Mouse (Mus musculus) kidney, adult 18-20 months (tissue): Measurements from ENCODE around the gene Vmn2r5.
"Not testable (repeated sequence)": the region's sequence is repeated elsewhere in the genome, so short reads cannot be mapped to it uniquely, and the experiment has no call there.

Experiments used
- DNase-seq: peaks from one replicate; pipeline ENCODE4 v3.0.0; 2021

The Vmn2r5 gene

GRCm38 (mm10) chr3:64509742-64510141 lies at the start of gene Vmn2r5:
Vmn2r5 (minus strand) TSS chr3:64509842.
- not testable (repeated sequence) for DNase-seq

DNA sequence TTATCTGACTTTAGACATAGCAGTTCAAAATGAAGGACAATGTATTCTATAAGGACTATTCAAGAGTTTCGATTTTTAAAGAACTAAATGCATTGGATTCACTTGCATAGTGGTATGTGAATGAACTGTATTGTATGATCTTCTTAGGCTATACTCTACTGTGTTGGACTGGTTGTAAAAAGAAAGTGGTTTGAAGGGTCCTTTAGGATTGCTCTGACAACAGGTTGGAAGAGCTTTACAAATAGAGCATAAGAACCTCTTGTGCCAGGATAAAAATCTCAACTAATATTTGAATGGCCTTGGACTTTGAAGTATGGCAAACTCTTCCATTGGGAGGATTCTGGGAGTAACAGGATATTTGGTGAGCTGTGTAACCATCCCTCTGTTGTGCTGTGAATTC lies 13.9 kb upstream of the Vmn2r5 start:
- not testable (repeated sequence) for DNase-seq
